Mouse (Mus musculus) liver, adult 2 months (tissue): ENCODE data around the gene Vamp8.

Source experiments
- CTCF ChIP-seq: fragments of 200-500 bp; IDR thresholded peaks from 2 replicates; pipeline ENCODE4 v1.5.1; 2011; ENCODE audit warnings: low read depth, low read length, control low read depth
- POLR2A ChIP-seq: fragments of 200-500 bp; IDR thresholded peaks from 2 replicates; pipeline ENCODE4 v1.6.1; 2011; ENCODE audit warnings: low read length, control low read depth; ENCODE audit not compliant: insufficient read depth; ENCODE audit errors: extremely low read depth

DNA sequence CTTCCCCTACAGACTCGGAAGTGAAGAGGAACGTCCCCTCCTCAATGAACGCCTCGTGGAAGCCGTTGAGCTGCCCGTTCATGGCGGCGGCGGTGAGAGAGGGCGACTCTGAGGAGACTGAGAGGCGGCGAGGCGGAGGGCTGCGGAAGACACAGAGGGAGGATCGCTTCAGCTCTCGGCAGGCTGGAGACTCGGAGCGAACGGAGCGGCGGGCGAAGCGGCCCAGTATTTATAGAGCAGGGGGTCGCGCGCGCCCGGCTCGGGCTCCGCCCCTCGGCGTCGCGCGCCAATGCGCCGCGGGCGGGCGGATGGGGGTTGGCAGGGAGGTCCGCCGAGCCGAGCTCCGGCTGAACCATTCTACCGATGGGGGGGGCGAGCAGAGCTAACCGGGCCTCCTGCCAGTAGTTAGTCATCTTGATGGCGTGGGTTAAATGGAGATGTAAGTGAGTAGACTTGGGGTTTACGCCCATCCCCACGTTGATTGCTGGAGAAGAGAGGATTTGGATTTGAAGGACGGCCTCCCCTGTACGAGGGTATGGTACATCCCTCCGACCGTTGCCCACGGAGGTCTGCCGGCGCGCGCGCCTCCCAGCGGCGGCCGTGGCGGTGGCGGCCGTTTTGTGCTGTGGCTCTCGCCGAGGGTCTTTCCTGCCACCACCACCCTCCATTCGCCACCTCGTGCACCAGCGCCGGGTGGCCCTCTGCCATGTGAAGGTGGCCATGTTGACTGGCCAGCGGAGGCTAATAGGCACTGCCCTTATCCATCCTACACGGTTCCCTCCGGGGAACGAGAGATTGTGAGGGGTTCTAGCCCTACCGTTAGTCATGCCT, 49.1 kb upstream of the Vamp8 start, which contains the start of gene Mat2a:
- TF ChIP-seq POLR2A (peak; percentile 99), CTCF (peak; percentile 72)
